Mouse (Mus musculus): ENCODE measurements at regions not wholly inside any gene's neighbourhood (a gene's known extent, or its start where the extent isn't known, plus 50 kb on each side); places are given as distances from the start of the nearest gene placed in this dataset.

DNA sequence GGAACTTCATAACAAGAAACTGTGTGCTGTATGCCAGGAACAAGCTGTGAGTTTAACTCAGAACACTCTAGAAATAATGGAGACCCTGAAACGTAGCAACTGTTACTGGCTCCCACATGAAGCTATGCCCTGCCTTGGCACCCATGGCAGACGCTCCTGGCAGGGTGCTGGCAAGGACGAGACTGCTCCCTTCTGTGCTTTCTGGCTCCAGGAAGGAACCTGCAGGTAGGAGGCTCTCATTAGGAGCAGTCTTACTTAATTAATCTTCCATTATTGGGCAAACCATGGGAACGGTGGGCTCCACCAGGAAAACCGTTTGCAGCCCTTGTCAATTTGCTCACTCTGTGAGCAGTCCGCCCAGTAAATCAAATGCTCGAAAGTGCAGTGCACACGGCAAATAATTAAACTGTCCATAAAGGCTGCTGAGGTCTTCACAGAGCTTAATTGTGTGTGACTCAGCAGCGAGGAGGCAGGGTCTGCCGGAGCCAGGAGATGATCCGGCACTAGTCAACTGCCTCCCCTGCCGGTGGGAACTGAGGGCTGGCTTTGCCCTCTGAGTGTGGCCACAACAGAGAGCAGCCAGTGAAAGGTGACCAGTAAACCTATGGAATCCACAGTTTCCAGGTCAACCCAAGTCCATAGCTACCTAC lies 285.2 kb upstream of the Zdhhc25 start:
- H3K4me1 ChIP-seq (ENCODE audit: control insufficient read depth, insufficient read depth, insufficient read length, low read length): no peaks in the 10 kb centered on the region
- H3K36me3 ChIP-seq (ENCODE audit: control insufficient read depth, insufficient read depth, low read length): no peaks in the 10 kb centered on the region
- no peak overlapping the region for H3K27ac ChIP-seq (ENCODE audit: insufficient read depth, low read depth, low read length)
- H3K27me3 ChIP-seq (ENCODE audit: control insufficient read depth, insufficient read depth, low read length): no peaks in the 10 kb centered on the region
- TF ChIP-seq POLR2A (IDR thresholded peaks at IDR 0.05; ENCODE audit: low read depth, low read length): no peak
- TF ChIP-seq CTCF (IDR thresholded peaks at IDR 0.05; ENCODE audit: extremely low read depth, insufficient read length, insufficient replicate concordance, low read depth, low read length): no peak
- H3K4me3 ChIP-seq (ENCODE audit: low read depth, low read length): no peak overlapping the region
- 51% methylated on average over 12 of the region's 12 CpGs for WGBS

- Histone ChIP-seq H3K4me3 (ENCODE audit: low read depth, low read length) (no peak overlapping the region), H3K4me1 (ENCODE audit: control insufficient read depth, insufficient read depth, insufficient read length, low read length) (no peaks in the 10 kb centered on the region), H3K27me3 (ENCODE audit: control insufficient read depth, insufficient read depth, low read length) (no peaks in the 10 kb centered on the region), H3K27ac (ENCODE audit: insufficient read depth, low read depth, low read length) (no peak overlapping the region), H3K36me3 (ENCODE audit: control insufficient read depth, insufficient read depth, low read length) (no peaks in the 10 kb centered on the region)
- WGBS: 67% methylated on average over 8 of the region's 8 CpGs
- TF ChIP-seq CTCF (IDR thresholded peaks at IDR 0.05; ENCODE audit: extremely low read depth, insufficient read length, insufficient replicate concordance, low read depth, low read length) (no peak), POLR2A (IDR thresholded peaks at IDR 0.05; ENCODE audit: low read depth, low read length) (no peak)
These were observed 282.1 kb upstream of the Zdhhc25 start for GRCm38 (mm10) chr15:88318048-88318447.

GRCm38 (mm10) chr15:88319527-88319926 lies 280.6 kb upstream of the Zdhhc25 start:
- no peak for TF ChIP-seq CTCF (IDR thresholded peaks at IDR 0.05; ENCODE audit: extremely low read depth, insufficient read length, insufficient replicate concordance, low read depth, low read length)
- no peak for TF ChIP-seq POLR2A (IDR thresholded peaks at IDR 0.05; ENCODE audit: low read depth, low read length)
- Histone ChIP-seq H3K27ac (ENCODE audit: insufficient read depth, low read depth, low read length) (no peak overlapping the region), H3K27me3 (ENCODE audit: control insufficient read depth, insufficient read depth, low read length) (no peaks in the 10 kb centered on the region), H3K36me3 (ENCODE audit: control insufficient read depth, insufficient read depth, low read length) (no peaks in the 10 kb centered on the region), H3K4me3 (ENCODE audit: low read depth, low read length) (no peak overlapping the region), H3K4me1 (ENCODE audit: control insufficient read depth, insufficient read depth, insufficient read length, low read length) (no peaks in the 10 kb centered on the region)
- 67% methylated on average over 2 of the region's 2 CpGs for WGBS

DNA sequence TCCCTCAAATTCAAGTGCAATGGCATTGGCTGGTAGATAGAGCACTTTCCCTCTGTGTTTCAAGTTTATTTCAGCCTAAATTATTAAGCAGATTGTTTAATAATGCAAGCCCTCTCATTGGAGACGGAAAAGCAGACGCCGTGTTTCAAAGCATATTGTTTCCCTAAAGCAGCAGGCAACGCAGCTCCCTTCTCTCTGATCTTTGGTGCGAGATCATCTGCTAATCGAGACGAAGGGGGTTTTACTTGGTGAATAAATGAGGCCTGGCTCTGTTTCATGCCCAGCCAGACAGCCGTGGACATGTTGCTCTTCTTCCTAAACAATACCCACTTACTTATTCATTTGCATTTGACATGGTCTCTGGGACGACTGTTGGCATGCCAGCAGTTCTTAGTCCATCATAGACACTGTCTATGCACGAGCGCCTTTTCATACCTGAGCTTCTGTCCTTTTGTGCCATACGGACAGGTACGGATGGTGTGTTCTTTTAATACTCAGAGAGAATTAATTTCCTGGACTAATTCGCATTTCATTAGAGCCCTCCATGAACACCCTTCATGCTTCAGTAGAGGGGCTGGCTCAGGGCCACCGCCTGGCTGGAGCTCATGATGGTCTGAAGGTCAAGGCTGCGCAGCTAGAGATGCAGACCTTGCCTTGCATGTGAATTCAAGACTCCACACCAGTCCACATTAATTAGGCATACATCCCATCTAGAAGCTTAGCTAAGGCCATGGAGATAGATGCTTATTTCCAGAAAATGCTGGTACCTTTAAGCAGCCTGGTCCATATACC lies 276.3 kb upstream of the Zdhhc25 start:
- no peak for TF ChIP-seq CTCF (IDR thresholded peaks at IDR 0.05; ENCODE audit: extremely low read depth, insufficient read length, insufficient replicate concordance, low read depth, low read length)
- TF ChIP-seq POLR2A (IDR thresholded peaks at IDR 0.05; ENCODE audit: low read depth, low read length): no peak
- no peak overlapping the region for H3K4me3 ChIP-seq (ENCODE audit: low read depth, low read length)
- H3K4me1 ChIP-seq (ENCODE audit: control insufficient read depth, insufficient read depth, insufficient read length, low read length): no peaks in the 10 kb centered on the region
- H3K27ac ChIP-seq (ENCODE audit: insufficient read depth, low read depth, low read length): no peak overlapping the region
- no peaks in the 10 kb centered on the region for H3K27me3 ChIP-seq (ENCODE audit: control insufficient read depth, insufficient read depth, low read length)
- H3K36me3 ChIP-seq (ENCODE audit: control insufficient read depth, insufficient read depth, low read length): no peaks in the 10 kb centered on the region
- WGBS: 87% methylated on average over 16 of the region's 16 CpGs

- H3K27me3 ChIP-seq (ENCODE audit: control insufficient read depth, insufficient read depth, low read length): no peaks in the 10 kb centered on the region
- H3K36me3 ChIP-seq (ENCODE audit: control insufficient read depth, insufficient read depth, low read length): no peaks in the 10 kb centered on the region
- H3K4me3 ChIP-seq (ENCODE audit: low read depth, low read length): no peak overlapping the region
- no peaks in the 10 kb centered on the region for H3K4me1 ChIP-seq (ENCODE audit: control insufficient read depth, insufficient read depth, insufficient read length, low read length)
- no peak overlapping the region for H3K27ac ChIP-seq (ENCODE audit: insufficient read depth, low read depth, low read length)
- TF ChIP-seq CTCF (IDR thresholded peaks at IDR 0.05; ENCODE audit: extremely low read depth, insufficient read length, insufficient replicate concordance, low read depth, low read length) (no peak), POLR2A (IDR thresholded peaks at IDR 0.05; ENCODE audit: low read depth, low read length) (no peak)
- 42% methylated on average over 6 of the region's 6 CpGs for WGBS
These were observed 275.0 kb upstream of the Zdhhc25 start for GRCm38 (mm10) chr15:88325108-88325507.

GRCm38 (mm10) chr15:88353206-88353605 lies 246.9 kb upstream of the Zdhhc25 start:
- TF ChIP-seq POLR2A (IDR thresholded peaks at IDR 0.05; ENCODE audit: low read depth, low read length) (no peak), CTCF (IDR thresholded peaks at IDR 0.05; ENCODE audit: extremely low read depth, insufficient read length, insufficient replicate concordance, low read depth, low read length) (no peak)
- Histone ChIP-seq H3K4me1 (ENCODE audit: control insufficient read depth, insufficient read depth, insufficient read length, low read length) (no peaks in the 10 kb centered on the region), H3K4me3 (ENCODE audit: low read depth, low read length) (no peak overlapping the region), H3K27me3 (ENCODE audit: control insufficient read depth, insufficient read depth, low read length) (no peaks in the 10 kb centered on the region), H3K36me3 (ENCODE audit: control insufficient read depth, insufficient read depth, low read length) (no peaks in the 10 kb centered on the region), H3K27ac (ENCODE audit: insufficient read depth, low read depth, low read length) (no peak overlapping the region)
- 90% methylated on average over 2 of the region's 2 CpGs for WGBS

- Histone ChIP-seq H3K4me1 (ENCODE audit: control insufficient read depth, insufficient read depth, insufficient read length, low read length) (no peaks in the 10 kb centered on the region), H3K27me3 (ENCODE audit: control insufficient read depth, insufficient read depth, low read length) (no peaks in the 10 kb centered on the region), H3K36me3 (ENCODE audit: control insufficient read depth, insufficient read depth, low read length) (no peaks in the 10 kb centered on the region), H3K27ac (ENCODE audit: insufficient read depth, low read depth, low read length) (no peak overlapping the region), H3K4me3 (ENCODE audit: low read depth, low read length) (no peak overlapping the region)
- 50% methylated on average over 12 of the region's 12 CpGs for WGBS
- TF ChIP-seq POLR2A (IDR thresholded peaks at IDR 0.05; ENCODE audit: low read depth, low read length) (no peak), CTCF (IDR thresholded peaks at IDR 0.05; ENCODE audit: extremely low read depth, insufficient read length, insufficient replicate concordance, low read depth, low read length) (no peak)
These were observed 239.6 kb upstream of the Zdhhc25 start for GRCm38 (mm10) chr15:88360375-88361035.

All from small intestine, adult 2 months (tissue).